ENCODE assay signal across 20 mouse cellular contexts in genomic region chr7:125601821-125602448, GRCm38 (mm10). TPM values are rescaled to one million over a fixed set of nuclear protein-coding genes. Genes with fewer than 3 reads are reported as not detected.
DNase-seq lines count a peak whose midpoint lies in the region; TF ChIP-seq lines count a peak whose summit lies in the region.
"Had no signal": no experiment of that assay in that cellular context is flagged by ENCODE, and none has a peak within 500 bp of the region (broad histone marks: within the 10 kb centered on the region; RNA-seq: fewer than 3 reads in every experiment).

No protein-coding gene starts in this region.

- H3K4me3 ChIP-seq in spleen, adult 2 months (ENCODE audit: extremely low read depth, insufficient read depth, insufficient read length), result no peak overlapping the region
- no peak overlapping the region for H3K4me3 ChIP-seq in bone marrow, adult 2 months (replicated peaks; ENCODE audit: control insufficient read depth, low read depth, low read length)
- H3K4me3 ChIP-seq in macrophage (ENCODE audit: inconsistent target), result peak overlapping the region; percentile 0; the same call in 1 of the 2 replicates
- H3K4me3 ChIP-seq: forebrain, embryonic 15.5 days; heart, embryonic 10.5 days; hindbrain, embryonic 12.5 days; liver, embryonic 13.5 days had no signal

- no peak for TF ChIP-seq POLR2A in spleen, adult 2 months (IDR thresholded peaks at IDR 0.05; ENCODE audit: low read depth, low read length)
- TF ChIP-seq POLR2A in bone marrow, adult 2 months (IDR thresholded peaks at IDR 0.05; ENCODE audit: borderline replicate concordance, control insufficient read depth, low read depth, low read length), result no peak

- peak overlapping the region; percentile 84 for H3K27ac ChIP-seq in spleen, adult 2 months (ENCODE audit: insufficient read depth, low read length)
- H3K27ac ChIP-seq in bone marrow, adult 2 months (ENCODE audit: control insufficient read depth, insufficient read depth, low read depth, low read length, poor library complexity), result peak overlapping the region; percentile 0; the same call in 1 of the 2 replicates
- H3K27ac ChIP-seq in macrophage, result peak overlapping the region; percentile 98
- H3K27ac ChIP-seq: forebrain, embryonic 15.5 days; heart, embryonic 10.5 days; hindbrain, embryonic 12.5 days had no signal

- no peaks in the 10 kb centered on the region for H3K27me3 ChIP-seq in spleen, adult 2 months (ENCODE audit: control insufficient read depth, insufficient read depth, low read length)
- H3K27me3 ChIP-seq: forebrain, embryonic 15.5 days; hindbrain, embryonic 12.5 days had no signal

- no peak for DNase-seq in spleen, adult 2 months (ENCODE audit: low read depth in 1 of 2, low spot score in 2 of 2)
- no peak for DNase-seq in spleen, postnatal 10 days (ENCODE audit: low spot score in 2 of 2)
- DNase-seq in telencephalon, adult 2 months (ENCODE audit: low read depth, low spot score), result peak; percentile 6
- DNase-seq in testis, postnatal 14 days (ENCODE audit: low spot score), result no peak
- no peak for DNase-seq in right cerebral cortex, adult 2 months (ENCODE audit: low spot score in 2 of 2)
- DNase-seq: adrenal gland, adult 8-10 months; cerebellum, adult 11-12 months; cerebellum, postnatal 14 days; gastrocnemius, postnatal 36 days; heart, postnatal 10 days; kidney, adult 9 months; kidney, postnatal 25 days; liver, embryonic 13.5 days; lung, postnatal 10 days had no signal

- H3K36me3 ChIP-seq in spleen, adult 2 months (ENCODE audit: control insufficient read depth, insufficient read depth, low read length), result no peaks in the 10 kb centered on the region
- no peaks in the 10 kb centered on the region for H3K36me3 ChIP-seq in macrophage (ENCODE audit: inconsistent target)
- H3K36me3 ChIP-seq: forebrain, embryonic 15.5 days; heart, embryonic 10.5 days; hindbrain, embryonic 12.5 days; liver, embryonic 13.5 days had no signal

- WGBS in spleen, adult 2 months, result 44% methylated on average over 11 of the region's 11 CpGs
- 47% methylated on average over 11 of the region's 11 CpGs for WGBS in bone marrow, adult 2 months
- WGBS in macrophage (ENCODE audit: missing documents), result 52% methylated on average over 11 of the region's 11 CpGs

- no peak for TF ChIP-seq CTCF in spleen, adult 2 months (IDR thresholded peaks at IDR 0.05; ENCODE audit: extremely low read depth, insufficient read depth, insufficient read length, insufficient replicate concordance)
- no peak for TF ChIP-seq CTCF in bone marrow, adult 2 months (IDR thresholded peaks at IDR 0.05; ENCODE audit: control insufficient read depth, insufficient read depth, low read length)

- peaks cover 43% of the 10 kb centered on the region; the same call in 1 of the 2 replicates for H3K79me2 ChIP-seq in macrophage (ENCODE audit: inconsistent target)

- peaks cover 52% of the 10 kb centered on the region; the same call in 1 of the 2 replicates for H3K4me1 ChIP-seq in spleen, adult 2 months (ENCODE audit: control insufficient read depth, insufficient read depth, insufficient read length)
- H3K4me1 ChIP-seq in bone marrow, adult 2 months (ENCODE audit: control insufficient read depth, insufficient read depth, low read length), result peaks cover 26% of the 10 kb centered on the region
- H3K4me1 ChIP-seq: forebrain, embryonic 15.5 days; hindbrain, embryonic 12.5 days had no signal

RNA-seq across cellular contexts. Expression of gene Il21r, which starts 1.3 kb away (rescaled TPM):
- polyA plus RNA-seq in spleen, adult 2 months (2012; rRNA removed), result 138 and 180 TPM in 2 replicates
- 21.8 and 39.9 TPM in 2 replicates for polyA plus RNA-seq in bone marrow, adult 2 months (2011; ENCODE audit: insufficient read depth, insufficient read length, low replicate concordance, missing spikeins)
- 100 to 1,000 TPM in 1 of 26 experiments, 10 to 100 TPM in 18, 1 to 10 TPM in 7; 2.1 to 103 (median 34.8) TPM for total RNA-seq in macrophage (2018; cell fraction: chromatin; rRNA removed)
- total RNA-seq in macrophage (2018; cell fraction: cytosol; rRNA removed), result 10 to 100 TPM; 11.9 to 91.3 (median 35.2) TPM
- 100 to 1,000 TPM in 7 of 26 experiments, 10 to 100 TPM in 19; 11.6 to 141 (median 56.9) TPM for total RNA-seq in macrophage (2018; cell fraction: nucleus; rRNA removed)
- polyA plus RNA-seq in macrophage (2018), result 34.1 to 93.4 TPM (median 46.8 TPM) in 3 replicates
- polyA plus RNA-seq: Patski had no signal

RNA-seq across cellular contexts. Expression of gene Il4ra, which starts 50.0 kb away (rescaled TPM):
- polyA plus RNA-seq in spleen, adult 2 months (2012; rRNA removed), result 83.4 and 91.5 TPM in 2 replicates
- polyA plus RNA-seq in bone marrow, adult 2 months (2011; ENCODE audit: insufficient read depth, insufficient read length, low replicate concordance, missing spikeins), result 10.9 and 23.0 TPM in 2 replicates
- total RNA-seq in macrophage (2018; cell fraction: chromatin; rRNA removed), result 1,000 to 10,000 TPM in 1 of 26 experiments, 100 to 1,000 TPM in 25; 132 to 1,109 (median 198) TPM
- total RNA-seq in macrophage (2018; cell fraction: cytosol; rRNA removed), result 100 to 1,000 TPM in 14 of 26 experiments, 10 to 100 TPM in 12; 66.1 to 266 (median 101) TPM
- 1,000 to 10,000 TPM in 1 of 26 experiments, 100 to 1,000 TPM in 25; 132 to 1,059 (median 192) TPM for total RNA-seq in macrophage (2018; cell fraction: nucleus; rRNA removed)
- 95.1 to 123 TPM (median 99.7 TPM) in 3 replicates for polyA plus RNA-seq in macrophage (2018)

Comparison
In these comparisons a context has a peak if more than half of its experiments do, and no peak if none do; other contexts are left out.
1. H3K27ac ChIP-seq: peak in every context shown above with its lines; median percentile 98 in macrophage; 84 in spleen, adult 2 months; 0 in bone marrow, adult 2 months.